Mouse (Mus musculus) kidney, embryonic 14.5 days (tissue): ENCODE results near the gene Slamf9. TPM values are rescaled to one million over a fixed set of nuclear protein-coding genes. Genes with fewer than 3 reads are reported as not detected.

Experiments used
- ATAC-seq: fragments of 200-750 bp; cut with Nextera tagmentation; 2 replicates; pipeline ENCODE4 v1.8.0; 2017; ENCODE audit warnings: moderate number of reproducible peaks, mild to moderate bottlenecking, moderate TSS enrichment, moderate library complexity; ENCODE audit not compliant: low FRiP score, low TSS enrichment
- H3K27ac ChIP-seq: fragments of 300-500 bp; sonication (generic); 2 replicates; pipeline ENCODE4 v1.5.1; 2014; ENCODE audit warnings: low read depth, mild to moderate bottlenecking, low read length, moderate library complexity, mixed read lengths
- H3K27me3 ChIP-seq: fragments of 300-500 bp; sonication (generic); 2 replicates; pipeline ENCODE4 v1.6.1; 2014; ENCODE audit warnings: mild to moderate bottlenecking, low read length; ENCODE audit not compliant: control insufficient read depth, insufficient read depth
- H3K36me3 ChIP-seq: fragments of 300-500 bp; sonication (generic); 2 replicates; pipeline ENCODE4 v1.6.1; 2014; ENCODE audit warnings: low read length, mixed read lengths; ENCODE audit not compliant: control insufficient read depth, insufficient read depth
- H3K4me1 ChIP-seq: fragments of 300-500 bp; sonication (generic); 2 replicates; pipeline ENCODE4 v1.6.1; 2014; ENCODE audit warnings: low read length, mixed read lengths; ENCODE audit not compliant: control insufficient read depth, insufficient read depth
- H3K4me2 ChIP-seq: fragments of 300-500 bp; sonication (generic); replicated peaks from 2 replicates; pipeline ENCODE4 v1.6.1; 2014; ENCODE audit warnings: low read depth, mild to moderate bottlenecking, low read length
- H3K4me3 ChIP-seq: fragments of 300-500 bp; sonication (generic); 2 replicates; pipeline ENCODE4 v1.5.1; 2014; ENCODE audit warnings: mild to moderate bottlenecking, low read length
- H3K9ac ChIP-seq: fragments of 300-500 bp; sonication (generic); 2 replicates; pipeline ENCODE4 v1.6.1; 2014; ENCODE audit warnings: low read depth, mild to moderate bottlenecking, low read length, moderate library complexity
- H3K9me3 ChIP-seq: fragments of 300-500 bp; sonication (generic); 2 replicates; pipeline ENCODE4 v1.6.1; 2016; ENCODE audit warnings: low read length; ENCODE audit not compliant: control insufficient read depth
- WGBS: fragments of 180-500 bp; shearing (Covaris S2); extraction: QIAGEN DNeasy Blood & Tissue Kit; methylation state at CpG from one replicate; pipeline ENCODE4 v1.1.7; 2014; 5-methylcytosine and 5-hydroxymethylcytosine counted together
- polyA plus RNA-seq: library from polyadenylated mRNA; unstranded; fragments of >200 nt; fragmentation: Nextera tagmentation; extraction: Ambion mirVana; gene quantifications from 2 replicates; pipeline ENCODE4 v1.2.1, GENCODE M21; 2014

The Slamf9 gene
- polyA plus RNA-seq, 1 experiment from 2014 or later, result 0.74 TPM

DNA sequence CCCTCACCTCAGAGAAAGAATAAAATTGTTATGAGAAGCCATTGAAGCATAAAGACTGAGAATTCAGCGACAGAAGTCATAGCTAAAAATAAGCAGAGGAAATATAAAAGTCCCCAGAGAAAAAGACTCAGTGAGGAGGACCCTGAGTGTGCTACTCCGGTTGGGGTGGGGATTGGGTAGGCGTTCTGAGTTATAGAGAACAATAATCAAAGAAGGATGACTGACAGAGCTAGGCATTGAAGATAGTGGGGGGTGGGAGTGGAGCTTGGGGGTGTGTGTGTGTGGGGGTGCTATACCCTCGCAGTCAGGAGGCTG is 41.4 kb upstream of the Slamf9 start:
- H3K4me2 ChIP-seq, result no peak overlapping the region
- H3K9me3 ChIP-seq, result no peaks in the 10 kb centered on the region
- H3K4me1 ChIP-seq, result peaks cover 16% of the 10 kb centered on the region; the same call in 1 of the 2 replicates
- H3K27ac ChIP-seq, result no peak overlapping the region
- no peak overlapping the region for H3K9ac ChIP-seq
- no peaks in the 10 kb centered on the region for H3K36me3 ChIP-seq
- no peaks in the 10 kb centered on the region for H3K27me3 ChIP-seq
- H3K4me3 ChIP-seq, result no peak overlapping the region
- WGBS, result 81% methylated on average over 4 of the region's 4 CpGs
- ATAC-seq, result no peak

DNA sequence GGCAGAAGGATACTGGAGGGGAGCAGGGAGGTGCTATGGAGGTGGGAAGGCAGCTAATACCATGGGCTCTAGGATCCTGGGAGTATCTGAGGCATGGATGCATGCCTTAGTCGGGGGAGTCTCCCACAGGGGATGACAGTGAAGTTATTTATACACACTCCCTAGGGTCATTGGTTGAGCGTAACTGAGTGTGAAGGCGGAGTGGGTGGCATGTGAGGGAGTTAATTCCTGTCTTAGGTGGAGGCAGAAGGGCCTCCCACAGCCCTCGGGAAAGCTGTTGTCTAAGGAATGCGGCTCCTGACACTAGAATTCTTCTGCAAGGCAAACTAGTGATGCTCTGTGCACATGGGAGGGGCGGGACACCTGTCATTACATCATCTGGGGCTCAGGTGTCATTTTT is 38.4 kb upstream of the Slamf9 start:
- no peaks in the 10 kb centered on the region for H3K36me3 ChIP-seq
- peak; percentile 94 for ATAC-seq
- H3K9ac ChIP-seq, result no peak overlapping the region
- no peak overlapping the region for H3K27ac ChIP-seq
- H3K27me3 ChIP-seq, result no peaks in the 10 kb centered on the region
- H3K9me3 ChIP-seq, result no peaks in the 10 kb centered on the region
- no peak overlapping the region for H3K4me2 ChIP-seq
- peaks cover 10% of the 10 kb centered on the region; the same call in 1 of the 2 replicates for H3K4me1 ChIP-seq
- no peak overlapping the region for H3K4me3 ChIP-seq
- WGBS, result 20% methylated on average over 6 of the region's 6 CpGs

DNA sequence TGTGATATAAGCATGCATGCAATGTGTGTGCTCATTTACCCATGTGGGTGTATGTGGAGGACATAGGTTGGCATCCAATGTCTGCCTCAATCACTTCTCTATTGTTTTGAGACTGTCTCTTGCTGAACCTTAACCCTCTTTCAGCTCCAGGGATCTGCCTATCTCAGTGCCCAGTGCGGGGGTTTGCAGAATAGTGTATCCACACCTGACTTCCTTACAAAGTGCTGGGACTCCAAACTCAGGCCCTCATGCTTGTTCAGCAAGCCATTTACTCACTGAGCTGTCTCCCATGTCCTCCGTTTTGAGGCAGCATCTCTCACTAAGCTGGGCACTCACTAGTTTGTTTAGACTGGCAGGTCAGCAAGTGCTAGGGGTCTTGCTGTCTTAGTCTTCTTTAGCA is 36.5 kb upstream of the Slamf9 start:
- H3K36me3 ChIP-seq, result no peaks in the 10 kb centered on the region
- 0 out of 2 replicates have a peak, but pooled peaks cover under 1% of the 10 kb centered on the region for H3K4me1 ChIP-seq
- no peak overlapping the region for H3K27ac ChIP-seq
- H3K9ac ChIP-seq, result no peak overlapping the region
- ATAC-seq, result no peak
- no peaks in the 10 kb centered on the region for H3K27me3 ChIP-seq
- no peak overlapping the region for H3K4me3 ChIP-seq
- H3K4me2 ChIP-seq, result no peak overlapping the region
- WGBS, result 81% methylated on average over 2 of the region's 2 CpGs
- H3K9me3 ChIP-seq, result no peaks in the 10 kb centered on the region

DNA sequence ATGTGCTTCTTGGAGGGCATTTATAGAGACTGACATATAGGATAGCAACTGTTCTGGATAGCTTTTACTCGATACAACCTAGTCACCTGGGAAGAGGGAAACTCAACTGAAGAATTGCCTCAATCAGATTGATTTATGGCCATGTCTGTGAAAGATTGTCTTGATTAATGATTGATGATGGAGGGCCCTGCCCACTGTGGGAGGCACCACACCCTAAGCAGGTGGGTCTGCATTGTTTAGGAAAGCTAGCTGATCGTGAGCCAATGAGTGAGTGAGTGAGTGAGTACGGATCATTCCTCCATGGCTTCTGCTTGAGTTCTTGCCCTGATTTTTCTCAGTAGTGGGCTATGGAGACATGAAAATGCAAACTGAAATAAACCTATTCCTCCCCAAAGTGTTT is 34.6 kb upstream of the Slamf9 start:
- H3K9me3 ChIP-seq, result no peaks in the 10 kb centered on the region
- H3K9ac ChIP-seq, result no peak overlapping the region
- 90% methylated on average over 3 of the region's 3 CpGs for WGBS
- ATAC-seq, result no peak
- H3K27me3 ChIP-seq, result no peaks in the 10 kb centered on the region
- no peaks in the 10 kb centered on the region for H3K4me1 ChIP-seq
- H3K4me2 ChIP-seq, result no peak overlapping the region
- H3K4me3 ChIP-seq, result no peak overlapping the region
- no peak overlapping the region for H3K27ac ChIP-seq
- H3K36me3 ChIP-seq, result no peaks in the 10 kb centered on the region

DNA sequence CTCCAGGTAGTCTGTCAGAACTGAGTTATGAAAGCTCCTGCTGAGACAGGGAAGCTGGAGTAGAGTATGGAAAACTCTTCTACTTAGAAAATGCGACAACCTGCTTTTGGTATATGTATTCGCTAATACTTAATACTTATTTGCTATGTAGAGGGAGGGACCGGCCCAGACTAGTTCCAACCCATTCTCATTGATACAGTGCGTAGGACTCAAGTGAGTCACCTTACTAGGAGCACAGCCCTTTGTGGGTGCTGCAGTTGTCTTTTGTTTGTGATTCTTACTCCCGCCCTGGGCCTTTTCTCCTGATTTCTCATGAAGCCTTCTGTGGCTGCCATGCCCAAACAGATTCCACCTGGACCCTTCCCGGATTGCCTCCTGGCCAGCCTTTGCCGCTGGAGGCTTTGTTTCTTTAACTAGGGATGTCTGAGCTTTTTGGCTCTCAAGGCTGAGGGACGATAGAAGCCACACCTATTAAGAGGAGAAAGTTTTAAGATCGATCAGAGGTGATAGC is 33.2 kb upstream of the Slamf9 start:
- Histone ChIP-seq H3K4me2 (no peak overlapping the region), H3K9ac (no peak overlapping the region)
- WGBS, result 87% methylated on average over 9 of the region's 9 CpGs

DNA sequence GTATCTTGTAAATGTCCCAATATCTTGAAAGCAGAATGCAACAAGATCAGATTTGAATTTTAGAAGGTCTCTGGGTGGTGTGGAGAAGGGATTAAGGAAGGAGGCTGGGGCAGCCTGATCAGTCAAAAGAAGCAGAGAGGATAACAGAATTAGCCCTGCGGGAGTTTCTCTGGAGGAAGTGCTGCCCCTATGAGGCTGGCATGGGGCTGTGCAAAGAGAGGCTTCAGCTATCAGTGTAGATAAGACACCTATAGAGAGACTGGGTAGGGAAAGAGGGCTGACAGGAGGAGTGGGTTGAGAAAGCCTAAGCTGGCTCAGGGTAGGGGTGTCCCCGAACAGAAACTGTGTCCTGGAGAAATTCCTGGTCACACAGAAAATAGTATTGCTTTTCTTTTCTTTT is 24.9 kb upstream of the Slamf9 start:
- H3K27ac ChIP-seq, result no peak overlapping the region
- ATAC-seq, result 0 out of 2 replicates have a peak, but pooled peaks have one; percentile 48
- no peak overlapping the region for H3K9ac ChIP-seq
- no peaks in the 10 kb centered on the region for H3K4me1 ChIP-seq
- H3K4me3 ChIP-seq, result no peak overlapping the region
- H3K27me3 ChIP-seq, result 0 out of 2 replicates have a peak, but pooled peaks cover 2% of the 10 kb centered on the region
- H3K36me3 ChIP-seq, result no peaks in the 10 kb centered on the region
- H3K9me3 ChIP-seq, result no peaks in the 10 kb centered on the region
- 47% methylated on average over 2 of the region's 2 CpGs for WGBS
- no peak overlapping the region for H3K4me2 ChIP-seq

More for the DNA sequence above, 33.2 kb upstream of the Slamf9 start:
- no peak overlapping the region for H3K27ac ChIP-seq
- no peak overlapping the region for H3K4me3 ChIP-seq
- H3K9me3 ChIP-seq, result no peaks in the 10 kb centered on the region
- no peak for ATAC-seq
- no peaks in the 10 kb centered on the region for H3K27me3 ChIP-seq
- no peaks in the 10 kb centered on the region for H3K36me3 ChIP-seq
- H3K4me1 ChIP-seq, result no peaks in the 10 kb centered on the region

DNA sequence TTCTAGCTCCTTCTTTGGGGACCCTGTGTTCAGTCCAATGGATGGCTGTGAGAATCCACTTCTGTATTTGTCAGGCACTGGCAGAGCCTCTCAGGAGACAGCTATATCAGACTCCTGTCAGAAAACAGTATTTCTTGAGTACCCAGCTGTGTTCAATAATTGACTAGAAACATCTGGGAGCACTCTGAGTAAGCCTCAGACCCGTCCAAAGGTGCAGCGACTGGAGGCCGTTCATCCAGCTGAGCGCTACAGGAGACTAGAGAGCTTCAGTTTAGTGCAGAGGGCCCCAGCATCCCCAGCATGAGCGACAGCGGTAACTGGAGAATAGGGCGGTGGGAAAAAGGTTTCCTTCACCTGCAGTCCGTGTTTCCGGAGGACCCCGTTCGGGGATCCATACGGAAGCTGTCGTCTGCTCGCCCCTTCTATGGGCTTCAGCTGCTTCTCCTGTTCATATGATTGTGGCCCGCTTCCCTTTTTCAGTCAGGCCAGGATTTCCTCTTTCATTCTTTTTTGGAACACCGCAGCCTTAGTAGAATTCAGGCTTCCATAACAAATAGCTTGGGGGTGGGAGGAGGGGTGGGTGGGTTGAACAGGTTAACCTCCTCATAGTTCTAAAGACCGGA is 24.2 kb upstream of the Slamf9 start:
- WGBS, result 30% methylated on average over 17 of the region's 17 CpGs
- ATAC-seq, result no peak
- H3K4me1 ChIP-seq, result no peaks in the 10 kb centered on the region
- no peak overlapping the region for H3K27ac ChIP-seq
- no peaks in the 10 kb centered on the region for H3K9me3 ChIP-seq
- H3K4me2 ChIP-seq, result no peak overlapping the region
- 0 out of 2 replicates have a peak, but pooled peaks cover 2% of the 10 kb centered on the region for H3K27me3 ChIP-seq
- H3K9ac ChIP-seq, result no peak overlapping the region
- H3K36me3 ChIP-seq, result no peaks in the 10 kb centered on the region
- no peak overlapping the region for H3K4me3 ChIP-seq

DNA sequence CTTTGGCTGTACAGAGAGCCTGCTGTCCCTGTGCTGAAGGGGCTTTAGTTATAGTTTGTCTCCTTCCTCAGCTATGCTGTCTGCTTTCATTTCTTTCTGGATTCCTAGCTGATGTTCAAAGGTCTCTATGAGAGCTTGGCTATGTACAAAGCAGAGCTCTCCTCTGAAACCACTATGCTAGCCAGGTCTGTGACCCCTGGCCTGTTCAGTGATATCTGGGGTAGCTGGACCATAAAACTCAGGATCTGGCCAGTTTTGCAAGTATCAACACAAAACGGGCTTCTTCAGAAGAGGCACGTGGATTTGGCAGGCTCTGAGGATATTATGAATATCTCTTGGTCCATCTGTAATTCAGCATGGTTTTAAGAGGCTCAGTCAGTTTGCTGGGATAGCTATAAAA is 22.2 kb upstream of the Slamf9 start:
- no peak for ATAC-seq
- H3K4me2 ChIP-seq, result no peak overlapping the region
- H3K9ac ChIP-seq, result no peak overlapping the region
- no peak overlapping the region for H3K27ac ChIP-seq
- H3K4me1 ChIP-seq, result no peaks in the 10 kb centered on the region
- 70% methylated on average over 2 of the region's 2 CpGs for WGBS
- H3K9me3 ChIP-seq, result no peaks in the 10 kb centered on the region
- no peaks in the 10 kb centered on the region for H3K36me3 ChIP-seq
- no peak overlapping the region for H3K4me3 ChIP-seq
- 0 out of 2 replicates have a peak, but pooled peaks cover 2% of the 10 kb centered on the region for H3K27me3 ChIP-seq

DNA sequence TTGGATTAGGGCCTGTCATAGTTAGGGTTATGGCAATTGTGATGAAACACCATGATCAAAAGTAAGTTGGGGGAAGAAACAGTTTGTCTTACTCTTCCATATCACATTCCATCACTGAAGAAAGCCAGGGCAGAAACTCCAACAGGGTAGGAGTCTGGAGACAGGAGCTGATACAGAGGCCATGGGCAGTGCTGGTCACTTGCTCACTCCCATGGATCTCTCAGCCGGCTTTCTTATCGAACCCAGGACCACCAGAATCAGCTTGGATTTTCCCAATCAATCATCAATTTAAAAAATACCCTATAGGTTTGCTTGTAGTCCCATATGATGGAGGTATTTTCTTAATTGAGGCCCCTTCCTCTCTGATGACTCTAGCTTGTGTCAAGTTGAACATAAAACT is 21.3 kb upstream of the Slamf9 start:
- WGBS, result 93% methylated on average over 2 of the region's 2 CpGs
- no peak overlapping the region for H3K4me3 ChIP-seq

More for the DNA sequence above, 21.3 kb upstream of the Slamf9 start:
- Histone ChIP-seq H3K9ac (no peak overlapping the region), H3K36me3 (no peaks in the 10 kb centered on the region), H3K27me3 (0 out of 2 replicates have a peak, but pooled peaks cover 2% of the 10 kb centered on the region), H3K27ac (no peak overlapping the region), H3K4me1 (no peaks in the 10 kb centered on the region), H3K9me3 (no peaks in the 10 kb centered on the region), H3K4me2 (no peak overlapping the region)
- ATAC-seq, result no peak
